Comparison of ENCODE assay signal across 8 mouse cellular contexts in the genomic region with DNA sequence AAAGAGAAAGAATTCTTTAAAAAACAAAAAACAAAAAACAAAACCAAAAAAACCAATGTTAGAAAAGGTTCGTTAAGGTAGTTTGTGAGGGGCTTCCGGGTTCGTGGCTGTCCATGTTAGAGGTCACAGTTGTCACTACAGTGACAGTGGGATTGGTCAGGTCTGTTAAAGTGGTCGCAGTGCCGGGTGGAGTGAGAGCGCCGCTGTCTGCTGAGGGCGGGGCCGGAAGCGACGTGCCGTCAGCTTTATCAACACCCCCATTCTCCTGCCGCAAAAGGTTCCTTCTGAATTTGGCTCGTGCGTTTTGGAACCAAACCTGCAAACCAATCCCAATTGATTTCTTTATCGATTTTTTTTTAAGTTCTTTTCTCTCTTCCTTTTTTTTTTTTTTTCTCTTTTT. TPM values are rescaled to one million over a fixed set of nuclear protein-coding genes. Genes with fewer than 3 reads are reported as not detected.
DNase-seq lines count a peak whose midpoint lies in the region; ATAC-seq lines count a peak whose summit lies in the region.

No protein-coding gene starts in this region.

- no peaks in the 10 kb centered on the region for H3K9me3 ChIP-seq in heart, embryonic 12.5 days (replicated peaks)
- H3K9me3 ChIP-seq in hindbrain, embryonic 12.5 days (replicated peaks) = no peaks in the 10 kb centered on the region

- ATAC-seq in heart, embryonic 12.5 days (ENCODE audit: insufficient number of reproducible peaks, low FRiP score) = no peak
- ATAC-seq in common myeloid progenitor, adult 5-6 weeks (replicated peaks; ENCODE audit: low read depth, poor library complexity, severe bottlenecking) = peak; percentile 96
- ATAC-seq in hindbrain, embryonic 12.5 days (ENCODE audit: low FRiP score) = 0 out of 2 replicates have a peak, but pooled peaks have one; percentile 64
- ATAC-seq in megakaryocyte progenitor cell, adult 5-6 weeks (replicated peaks; ENCODE audit: poor library complexity) = peak; percentile 96

- H3K27ac ChIP-seq in heart, embryonic 12.5 days (ENCODE audit: poor library complexity, severe bottlenecking) = no peak overlapping the region
- no peak overlapping the region for H3K27ac ChIP-seq in hindbrain, embryonic 12.5 days

- H3K4me3 ChIP-seq in heart, embryonic 12.5 days = peak overlapping the region; percentile 39
- H3K4me3 ChIP-seq in hindbrain, embryonic 12.5 days = peak overlapping the region; percentile 27

- H3K4me2 ChIP-seq in heart, embryonic 12.5 days = peak overlapping the region; percentile 70
- peak overlapping the region; percentile 52 for H3K4me2 ChIP-seq in hindbrain, embryonic 12.5 days (replicated peaks)

- WGBS in heart, embryonic 12.5 days = 2% methylated on average over 16 of the region's 16 CpGs
- under 1% methylated on average over 16 of the region's 16 CpGs for WGBS in hindbrain, embryonic 12.5 days

- no peaks in the 10 kb centered on the region for H3K36me3 ChIP-seq in heart, embryonic 12.5 days
- no peaks in the 10 kb centered on the region for H3K36me3 ChIP-seq in hindbrain, embryonic 12.5 days

- no peak for DNase-seq in heart, adult 9 months (ENCODE audit: low spot score in 2 of 2)
- DNase-seq in thymus, postnatal 25 days = peak; percentile 42
- DNase-seq in urinary bladder, adult 18-20 months (ENCODE audit: low spot score in 2 of 2) = no peak
- DNase-seq in cerebellum, postnatal 36 days = no peak

- H3K9ac ChIP-seq in heart, embryonic 12.5 days = no peak overlapping the region
- no peak overlapping the region for H3K9ac ChIP-seq in hindbrain, embryonic 12.5 days

- H3K27me3 ChIP-seq in heart, embryonic 12.5 days (replicated peaks) = peaks cover 31% of the 10 kb centered on the region
- H3K27me3 ChIP-seq in hindbrain, embryonic 12.5 days = peaks cover 45% of the 10 kb centered on the region

- no peaks in the 10 kb centered on the region for H3K4me1 ChIP-seq in heart, embryonic 12.5 days (replicated peaks)
- H3K4me1 ChIP-seq in hindbrain, embryonic 12.5 days = 0 out of 2 replicates have a peak, but pooled peaks cover 2% of the 10 kb centered on the region

RNA-seq across cellular contexts. Expression of gene Lhx9, which starts 17.1 kb away (rescaled TPM):
- polyA plus RNA-seq in heart, embryonic 12.5 days (2016; fragmentation: Nextera tagmentation; extraction: Ambion mirVana) = 1.0 and 1.2 TPM in 2 replicates
- 0.23 TPM in 1 of 2 replicates, not detected in the other for total RNA-seq in common myeloid progenitor, adult 5-6 weeks (2017)
- 22.7 and 25.8 TPM in 2 replicates for polyA plus RNA-seq in hindbrain, embryonic 12.5 days (2016; fragmentation: Nextera tagmentation; extraction: Ambion mirVana)
- not detected in 2 replicates for total RNA-seq in megakaryocyte progenitor cell, adult 5-6 weeks (2015)
- total RNA-seq in megakaryocyte progenitor cell, adult 5-6 weeks (2017) = not detected in 2 replicates

RNA-seq across cellular contexts. Expression of gene 2310009B15Rik, which starts 25.3 kb away (rescaled TPM):
- 26.6 and 31.3 TPM in 2 replicates for polyA plus RNA-seq in heart, embryonic 12.5 days (2016; fragmentation: Nextera tagmentation; extraction: Ambion mirVana)
- total RNA-seq in common myeloid progenitor, adult 5-6 weeks (2017) = 6.6 and 20.4 TPM in 2 replicates
- 41.5 and 46.2 TPM in 2 replicates for polyA plus RNA-seq in hindbrain, embryonic 12.5 days (2016; fragmentation: Nextera tagmentation; extraction: Ambion mirVana)
- 21.2 and 25.5 TPM in 2 replicates for total RNA-seq in megakaryocyte progenitor cell, adult 5-6 weeks (2015)
- total RNA-seq in megakaryocyte progenitor cell, adult 5-6 weeks (2017) = 17.0 and 18.9 TPM in 2 replicates
